Mouse (Mus musculus) midbrain, embryonic 15.5 days (tissue): ENCODE results near the gene Gm20458. TPM values are rescaled to one million over a fixed set of nuclear protein-coding genes. Genes with fewer than 3 reads are reported as not detected.

Source experiments
- ATAC-seq: fragments of 200-750 bp; cut with Nextera tagmentation; replicated peaks from 2 replicates; pipeline ENCODE4 v1.8.0; 2017; ENCODE audit warnings: moderate TSS enrichment
- H3K27ac ChIP-seq: fragments of 300-500 bp; sonication (generic); 2 replicates; pipeline ENCODE4 v1.5.1; 2015; ENCODE audit warnings: mild to moderate bottlenecking, inconsistent platforms
- H3K27me3 ChIP-seq: fragments of 300-500 bp; sonication (generic); replicated peaks from 2 replicates; pipeline ENCODE4 v1.6.1; 2015; ENCODE audit warnings: inconsistent platforms
- H3K36me3 ChIP-seq: fragments of 300-500 bp; sonication (generic); replicated peaks from 2 replicates; pipeline ENCODE4 v1.6.1; 2015; ENCODE audit warnings: inconsistent platforms
- H3K4me1 ChIP-seq: fragments of 300-500 bp; sonication (generic); 2 replicates; pipeline ENCODE4 v1.6.1; 2015; ENCODE audit warnings: inconsistent platforms
- H3K4me2 ChIP-seq: fragments of 300-500 bp; sonication (generic); 2 replicates; pipeline ENCODE4 v1.6.1; 2015; ENCODE audit warnings: inconsistent platforms, mild to moderate bottlenecking, moderate library complexity
- H3K4me3 ChIP-seq: fragments of 300-500 bp; sonication (generic); 2 replicates; pipeline ENCODE4 v1.5.1; 2015; ENCODE audit warnings: mild to moderate bottlenecking, inconsistent platforms
- H3K9ac ChIP-seq: fragments of 300-500 bp; sonication (generic); 2 replicates; pipeline ENCODE4 v1.6.1; 2015; ENCODE audit warnings: mild to moderate bottlenecking, inconsistent platforms
- H3K9me3 ChIP-seq: fragments of 300-500 bp; sonication (generic); 2 replicates; pipeline ENCODE4 v1.6.1; 2016; ENCODE audit warnings: inconsistent platforms
- WGBS: fragments of 180-500 bp; shearing (Covaris S2); methylation state at CpG from one replicate; pipeline ENCODE4 v1.1.7; 2015; ENCODE audit warnings: mixed read lengths; 5-methylcytosine and 5-hydroxymethylcytosine counted together
- polyA plus RNA-seq: library from polyadenylated mRNA; unstranded; fragments of >200 nt; fragmentation: Nextera tagmentation; extraction: Ambion mirVana; gene quantifications from 2 replicates; pipeline ENCODE4 v1.2.1, GENCODE M21; 2015

Gene Gm20458
- polyA plus RNA-seq, result 2.4 and 3.5 TPM in 2 replicates

- H3K4me1 ChIP-seq, result peaks cover 22% of the 10 kb centered on the region
- H3K36me3 ChIP-seq, result peaks cover 5% of the 10 kb centered on the region; the same call in 1 of the 2 replicates
- WGBS, result under 1% methylated on average over 79 of the region's 79 CpGs
- no peaks in the 10 kb centered on the region for H3K27me3 ChIP-seq
- H3K9ac ChIP-seq, result peak within 1 kb of the TSS; percentile 71
- ATAC-seq, result peak; percentile 99
- peak within 1 kb of the TSS; percentile 94 for H3K27ac ChIP-seq
- no peaks in the 10 kb centered on the region for H3K9me3 ChIP-seq
- peak within 1 kb of the TSS; percentile 63 for H3K4me3 ChIP-seq
- H3K4me2 ChIP-seq, result peak within 1 kb of the TSS; percentile 63
These were observed at the start of gene Gm20458 for GRCm38 (mm10) chr2:164460745-164461551. Gm20458 (plus strand) TSS chr2:164460967.

DNA sequence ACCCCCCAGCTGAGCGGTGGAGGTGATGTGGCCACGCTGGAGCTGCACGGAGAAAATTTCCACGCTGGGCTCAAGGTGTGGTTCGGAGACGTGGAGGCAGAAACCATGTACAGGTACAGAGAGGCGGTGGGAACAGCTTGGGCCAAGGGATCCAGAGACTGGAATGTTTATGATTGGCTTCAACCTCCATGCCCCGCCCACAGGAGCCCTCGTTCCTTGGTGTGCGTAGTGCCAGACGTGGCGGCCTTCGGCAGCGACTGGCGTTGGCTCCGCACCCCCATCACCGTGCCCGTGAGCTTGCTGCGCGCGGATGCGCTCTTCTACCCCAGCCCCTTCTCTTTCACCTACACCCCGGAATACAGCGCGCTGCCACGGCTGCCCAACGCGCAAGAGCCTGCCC lies 46.6 kb upstream of the Gm20458 start:
- peak overlapping the region; percentile 43 for H3K4me2 ChIP-seq
- H3K27ac ChIP-seq, result no peak overlapping the region
- H3K4me3 ChIP-seq, result peak overlapping the region; percentile 6
- H3K27me3 ChIP-seq, result peaks cover 17% of the 10 kb centered on the region
- ATAC-seq, result no peak
- no peaks in the 10 kb centered on the region for H3K36me3 ChIP-seq
- H3K9me3 ChIP-seq, result no peaks in the 10 kb centered on the region
- no peaks in the 10 kb centered on the region for H3K4me1 ChIP-seq
- H3K9ac ChIP-seq, result no peak overlapping the region
- 24% methylated on average over 28 of the region's 28 CpGs for WGBS

GRCm38 (mm10) chr2:164414581-164414980 lies 46.2 kb upstream of the Gm20458 start:
- H3K36me3 ChIP-seq, result no peaks in the 10 kb centered on the region
- 73% methylated on average over 10 of the region's 10 CpGs for WGBS
- peaks cover 13% of the 10 kb centered on the region for H3K27me3 ChIP-seq
- H3K4me3 ChIP-seq, result peak overlapping the region; percentile 6; the same call in 1 of the 2 replicates
- H3K9me3 ChIP-seq, result no peaks in the 10 kb centered on the region
- no peaks in the 10 kb centered on the region for H3K4me1 ChIP-seq
- no peak overlapping the region for H3K9ac ChIP-seq
- no peak for ATAC-seq
- peak overlapping the region; percentile 43 for H3K4me2 ChIP-seq
- H3K27ac ChIP-seq, result no peak overlapping the region

GRCm38 (mm10) chr2:164417198-164417597 lies 43.6 kb upstream of the Gm20458 start:
- Histone ChIP-seq H3K9ac (no peak overlapping the region), H3K4me3 (no peak overlapping the region), H3K4me1 (no peaks in the 10 kb centered on the region), H3K27me3 (peaks cover 3% of the 10 kb centered on the region; the same call in 1 of the 2 replicates), H3K36me3 (no peaks in the 10 kb centered on the region), H3K9me3 (no peaks in the 10 kb centered on the region), H3K4me2 (no peak overlapping the region), H3K27ac (no peak overlapping the region)
- 3% methylated on average over 2 of the region's 2 CpGs for WGBS
- ATAC-seq, result no peak

DNA sequence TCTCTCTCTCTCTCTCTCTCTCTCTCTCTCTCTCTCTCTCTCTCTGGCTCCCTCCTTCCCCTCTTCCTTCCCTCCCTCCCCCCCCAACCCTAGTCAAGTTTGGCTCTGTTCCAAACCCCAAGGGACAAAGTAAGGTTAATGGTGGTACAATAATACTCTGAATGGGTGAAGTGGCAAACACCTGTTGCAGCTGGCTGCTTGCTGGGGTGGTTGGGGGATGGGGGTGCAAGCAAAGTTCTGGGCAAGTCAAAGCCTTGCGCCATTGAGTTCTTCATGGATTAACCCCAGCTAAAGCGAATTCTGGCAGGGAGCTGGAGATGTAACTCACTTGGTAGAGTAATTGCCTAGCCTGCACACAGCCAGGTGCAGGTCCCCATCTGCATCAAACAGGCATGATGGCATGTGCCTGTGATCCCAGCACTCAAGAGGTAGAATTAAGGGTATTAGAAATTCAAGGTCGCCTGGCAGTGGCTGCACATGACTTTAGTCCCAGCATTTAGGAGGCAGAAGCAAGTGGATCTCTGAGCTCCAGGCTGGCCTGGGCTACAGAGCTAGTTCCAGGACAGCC lies 42.4 kb upstream of the Gm20458 start:
- peaks cover 3% of the 10 kb centered on the region; the same call in 1 of the 2 replicates for H3K27me3 ChIP-seq
- WGBS, result 29% methylated on average over 3 of the region's 3 CpGs
- no peaks in the 10 kb centered on the region for H3K4me1 ChIP-seq
- no peak for ATAC-seq
- H3K4me2 ChIP-seq, result no peak overlapping the region
- no peak overlapping the region for H3K4me3 ChIP-seq
- H3K9ac ChIP-seq, result no peak overlapping the region
- H3K27ac ChIP-seq, result no peak overlapping the region
- H3K36me3 ChIP-seq, result no peaks in the 10 kb centered on the region
- H3K9me3 ChIP-seq, result no peaks in the 10 kb centered on the region

GRCm38 (mm10) chr2:164419489-164419888 lies 41.3 kb upstream of the Gm20458 start:
- Histone ChIP-seq H3K4me2 (no peak overlapping the region), H3K9ac (no peak overlapping the region), H3K27me3 (no peaks in the 10 kb centered on the region; the same call in 1 of the 2 replicates), H3K9me3 (no peaks in the 10 kb centered on the region), H3K4me1 (no peaks in the 10 kb centered on the region), H3K4me3 (no peak overlapping the region), H3K36me3 (no peaks in the 10 kb centered on the region), H3K27ac (no peak overlapping the region)
- ATAC-seq, result no peak
- WGBS, result 6% methylated on average over 3 of the region's 3 CpGs

GRCm38 (mm10) chr2:164421306-164421705 lies 39.5 kb upstream of the Gm20458 start:
- no peaks in the 10 kb centered on the region for H3K9me3 ChIP-seq
- no peaks in the 10 kb centered on the region for H3K27me3 ChIP-seq
- no peak overlapping the region for H3K4me3 ChIP-seq
- H3K36me3 ChIP-seq, result no peaks in the 10 kb centered on the region
- no peak overlapping the region for H3K4me2 ChIP-seq
- H3K9ac ChIP-seq, result no peak overlapping the region
- WGBS, result 91% methylated on average over 7 of the region's 7 CpGs
- ATAC-seq, result no peak
- no peaks in the 10 kb centered on the region for H3K4me1 ChIP-seq
- no peak overlapping the region for H3K27ac ChIP-seq

- no peak for ATAC-seq
- Histone ChIP-seq H3K4me2 (no peak overlapping the region), H3K27me3 (no peaks in the 10 kb centered on the region), H3K9me3 (no peaks in the 10 kb centered on the region), H3K9ac (no peak overlapping the region), H3K36me3 (no peaks in the 10 kb centered on the region), H3K4me1 (no peaks in the 10 kb centered on the region), H3K4me3 (no peak overlapping the region), H3K27ac (no peak overlapping the region)
- 89% methylated on average over 8 of the region's 8 CpGs for WGBS
These were observed 38.8 kb upstream of the Gm20458 start for GRCm38 (mm10) chr2:164421979-164422378.

- Histone ChIP-seq H3K4me2 (no peak overlapping the region), H3K4me3 (no peak overlapping the region), H3K9ac (no peak overlapping the region), H3K27me3 (no peaks in the 10 kb centered on the region), H3K27ac (no peak overlapping the region), H3K9me3 (no peaks in the 10 kb centered on the region), H3K36me3 (no peaks in the 10 kb centered on the region), H3K4me1 (no peaks in the 10 kb centered on the region)
- 90% methylated on average over 15 of the region's 15 CpGs for WGBS
- ATAC-seq, result no peak
These were observed 37.9 kb upstream of the Gm20458 start for GRCm38 (mm10) chr2:164422675-164423393.

GRCm38 (mm10) chr2:164423464-164423863 lies 37.3 kb upstream of the Gm20458 start:
- Histone ChIP-seq H3K4me2 (no peak overlapping the region), H3K4me3 (no peak overlapping the region), H3K36me3 (no peaks in the 10 kb centered on the region), H3K9ac (no peak overlapping the region), H3K27ac (no peak overlapping the region), H3K4me1 (no peaks in the 10 kb centered on the region), H3K9me3 (no peaks in the 10 kb centered on the region), H3K27me3 (no peaks in the 10 kb centered on the region)
- 89% methylated on average over 11 of the region's 11 CpGs for WGBS
- ATAC-seq, result no peak

GRCm38 (mm10) chr2:164424406-164424805 lies 36.4 kb upstream of the Gm20458 start:
- no peak overlapping the region for H3K4me2 ChIP-seq
- WGBS, result 86% methylated on average over 8 of the region's 8 CpGs
- H3K9ac ChIP-seq, result no peak overlapping the region
- H3K4me3 ChIP-seq, result no peak overlapping the region
- H3K27me3 ChIP-seq, result no peaks in the 10 kb centered on the region
- no peaks in the 10 kb centered on the region for H3K9me3 ChIP-seq
- no peak for ATAC-seq
- no peaks in the 10 kb centered on the region for H3K36me3 ChIP-seq
- H3K4me1 ChIP-seq, result no peaks in the 10 kb centered on the region
- no peak overlapping the region for H3K27ac ChIP-seq

DNA sequence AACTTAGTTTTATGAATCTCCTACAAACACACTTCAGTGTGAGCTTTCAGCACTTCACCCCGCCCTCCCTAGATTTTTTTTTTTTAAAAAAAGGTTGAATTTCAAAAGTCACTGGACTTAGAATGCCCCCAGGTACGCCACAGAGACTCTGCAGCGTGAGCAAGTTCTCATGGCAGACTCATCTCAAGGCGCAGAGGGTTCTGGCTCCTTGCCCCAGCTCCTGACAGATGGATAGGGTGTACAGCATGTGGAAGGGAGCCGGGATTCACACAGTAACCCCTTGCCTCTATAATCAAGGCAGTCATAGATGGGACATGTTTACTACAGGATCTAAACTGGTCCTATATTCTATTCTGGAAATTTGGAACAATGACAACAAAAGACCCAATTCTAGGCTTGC lies 35.4 kb upstream of the Gm20458 start:
- 90% methylated on average over 5 of the region's 5 CpGs for WGBS

More for the DNA sequence above, 35.4 kb upstream of the Gm20458 start:
- Histone ChIP-seq H3K4me3 (no peak overlapping the region), H3K27me3 (no peaks in the 10 kb centered on the region), H3K4me2 (no peak overlapping the region), H3K4me1 (no peaks in the 10 kb centered on the region), H3K9me3 (no peaks in the 10 kb centered on the region), H3K36me3 (no peaks in the 10 kb centered on the region), H3K27ac (no peak overlapping the region), H3K9ac (no peak overlapping the region)
- ATAC-seq, result no peak
